Mouse (Mus musculus) duodenum, adult 2 months (tissue): ENCODE data around the gene Dennd6b. TPM values are rescaled to one million over a fixed set of nuclear protein-coding genes. Genes with fewer than 3 reads are reported as not detected.

Experiments
- polyA plus RNA-seq: library from polyadenylated mRNA; depleted of rRNA; stranded (reverse); fragments of >200 nt; gene quantifications from 2 replicates; pipeline ENCODE4 v1.2.3, GENCODE M21; 2012; ENCODE audit warnings: low replicate concordance; rRNA removed

The Dennd6b gene
- polyA plus RNA-seq: 12.6 and 17.4 TPM in 2 replicates

GRCm38 (mm10) chr15:89196313-89196706, at the start of gene Dennd6b:
Dennd6b (minus strand) TSS chr15:89196496.

DNA sequence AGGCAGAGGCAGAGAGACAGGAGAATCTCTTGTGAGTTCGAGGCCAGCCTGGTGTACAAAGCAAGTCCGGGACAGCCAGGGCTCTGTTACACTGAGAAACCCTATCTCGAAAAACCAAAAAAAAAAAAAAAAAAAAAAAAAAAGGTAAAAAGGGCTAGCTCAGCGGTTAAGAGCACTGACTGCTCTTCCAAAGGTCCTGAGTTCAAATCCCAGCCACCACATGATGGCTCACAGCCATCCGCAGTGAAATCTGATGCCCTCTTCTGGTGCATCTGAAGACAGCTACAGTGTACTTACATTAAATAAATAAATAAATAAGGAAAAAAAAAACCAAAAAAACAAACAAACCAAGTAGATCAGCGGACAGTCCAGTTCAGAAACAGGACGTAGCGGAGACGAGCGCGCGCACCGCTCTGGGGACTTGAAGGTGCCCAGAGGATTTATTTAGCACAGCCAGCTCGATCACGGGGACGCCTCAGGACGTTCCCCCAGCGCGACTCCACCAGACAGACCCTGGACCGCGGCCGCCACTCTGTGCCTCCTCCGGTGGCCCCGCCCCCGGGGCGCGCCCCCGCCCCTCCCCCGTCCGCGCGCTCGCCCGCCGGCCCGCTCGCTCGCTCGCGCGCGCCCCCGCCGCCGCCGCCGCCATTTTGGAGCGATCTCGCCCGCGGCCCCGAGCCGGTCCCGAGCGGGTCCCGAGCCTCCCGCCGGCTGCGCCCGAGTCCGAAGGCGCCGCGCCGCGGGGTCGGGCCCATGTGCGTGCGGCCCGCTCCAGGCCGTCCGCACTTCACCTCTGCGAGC, 14.8 kb upstream of the Dennd6b start, which contains the start of gene Ppp6r2:
Gene Ppp6r2, plus strand, starts transcription at position 639 of the 801 bp plus-strand sequence.

DNA sequence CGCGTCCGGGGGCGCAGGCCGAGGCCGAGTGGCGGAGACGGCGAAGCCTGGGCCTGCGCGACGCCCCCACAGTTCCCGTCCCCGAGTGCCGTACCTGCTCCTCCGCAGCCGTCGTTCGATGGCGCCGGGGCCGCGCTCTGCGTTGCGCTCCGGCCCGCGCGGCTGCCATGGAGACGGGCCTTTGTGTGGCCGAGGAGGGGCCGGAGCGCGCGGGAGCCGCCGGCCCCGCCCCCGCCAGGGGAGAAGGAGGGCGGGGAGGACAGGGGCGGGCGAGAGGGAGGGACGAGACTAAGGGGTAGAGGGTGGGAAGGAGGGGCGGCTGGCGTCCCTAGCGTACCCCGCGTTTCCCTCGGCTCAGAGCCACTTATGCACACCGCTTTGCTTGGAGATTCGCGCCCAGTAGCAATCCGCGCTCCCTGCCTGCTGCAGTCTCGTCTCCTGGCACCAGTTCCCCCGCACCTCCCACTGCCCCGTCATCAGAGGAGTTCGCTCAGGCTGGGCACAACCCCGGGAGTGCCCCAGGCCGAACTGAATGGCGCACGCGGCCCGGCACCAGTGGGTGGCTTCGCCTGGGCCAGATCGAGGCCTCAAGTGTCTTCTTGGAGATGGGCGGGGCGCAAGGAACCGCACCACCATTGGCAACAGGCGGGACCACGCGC, 15.6 kb downstream of the Dennd6b start, which contains the start of gene Plxnb2:
Gene Plxnb2, minus strand, starts transcription at position 218 of the 659 bp plus-strand sequence.

DNA sequence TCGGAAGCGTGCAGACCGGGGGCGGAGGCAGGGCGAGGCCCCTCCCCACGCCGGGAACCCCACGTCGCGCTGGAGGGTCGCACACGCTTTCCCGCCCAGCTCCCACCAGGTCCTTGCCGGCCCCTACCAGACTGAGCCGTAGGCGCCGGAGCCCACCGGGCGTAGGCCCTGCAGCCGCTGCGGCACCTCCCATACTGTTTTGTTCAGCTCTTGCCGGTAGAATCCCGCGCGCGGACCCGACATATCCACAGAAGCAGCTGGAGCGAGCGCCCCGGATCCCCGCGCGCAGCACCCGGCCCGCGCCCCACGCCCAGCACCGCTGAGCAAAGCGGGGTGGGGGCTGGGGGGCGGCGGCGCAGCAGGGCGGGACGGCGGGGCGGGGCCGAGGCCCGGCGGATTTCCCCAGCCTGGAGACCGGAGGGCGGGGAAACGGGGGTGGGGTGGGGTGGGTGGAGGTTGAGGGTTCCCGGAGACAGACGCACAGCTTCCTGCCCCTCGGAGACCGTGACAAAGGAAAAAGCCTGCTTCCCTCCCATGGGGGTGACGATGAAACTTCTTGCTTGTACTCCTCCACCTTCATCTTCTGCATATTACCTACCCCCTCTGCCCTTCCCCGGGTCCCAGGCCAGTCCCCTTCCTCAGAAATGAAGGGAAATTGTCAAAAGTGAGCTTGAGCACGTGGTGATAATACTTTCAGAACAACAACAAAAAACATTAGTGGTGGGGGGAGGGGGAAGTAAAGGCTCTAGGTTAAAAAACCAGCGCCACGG, 46.8 kb downstream of the Dennd6b start, which contains the start of gene Mapk11:
Gene Mapk11, minus strand, starts transcription at position 358 of the 770 bp plus-strand sequence.

GRCm38 (mm10) chr15:89140659-89141252, 55.5 kb downstream of the Dennd6b start, which contains the start of gene Mapk12:
Mapk12 (minus strand) TSS chr15:89140703.

Other genes with a start within 250 kb of the Dennd6b start
- gene Ttll8, start 242.1 kb downstream of the Dennd6b start, polyA plus RNA-seq: not detected in 2 replicates
- gene Mlc1, start 217.5 kb downstream of the Dennd6b start, polyA plus RNA-seq: 0.04 TPM in 1 of 2 replicates, not detected in the other
- not detected in 2 replicates for gene Mov10l1, start 213.6 kb downstream of the Dennd6b start, polyA plus RNA-seq
- gene Panx2, start 136.8 kb downstream of the Dennd6b start, polyA plus RNA-seq: 0.23 and 1.4 TPM in 2 replicates
- gene Trabd, start 121.4 kb downstream of the Dennd6b start, polyA plus RNA-seq: 87.4 and 97.4 TPM in 2 replicates
- 42.4 and 57.0 TPM in 2 replicates for gene Selenoo, start 107.4 kb downstream of the Dennd6b start, polyA plus RNA-seq
- 20.9 and 30.5 TPM in 2 replicates for gene Tubgcp6, start 73.4 kb downstream of the Dennd6b start, polyA plus RNA-seq
- 19.2 and 21.0 TPM in 2 replicates for gene Hdac10, start 67.8 kb downstream of the Dennd6b start, polyA plus RNA-seq
- gene Mapk12, start 55.8 kb downstream of the Dennd6b start, polyA plus RNA-seq: 2.6 and 2.9 TPM in 2 replicates
- gene Mapk11, start 46.9 kb downstream of the Dennd6b start, polyA plus RNA-seq: 1.2 and 1.8 TPM in 2 replicates
- 257 and 402 TPM in 2 replicates for gene Plxnb2, start 15.7 kb downstream of the Dennd6b start, polyA plus RNA-seq
- gene Ppp6r2, start 15.1 kb upstream of the Dennd6b start, polyA plus RNA-seq: 252 and 373 TPM in 2 replicates
- 150 and 156 TPM in 2 replicates for gene Sbf1, start 118.8 kb upstream of the Dennd6b start, polyA plus RNA-seq
- gene Adm2, start 126.2 kb upstream of the Dennd6b start, polyA plus RNA-seq: 0.59 and 3.3 TPM in 2 replicates
- 0.21 TPM in 1 of 2 replicates, not detected in the other for gene Miox, start 137.9 kb upstream of the Dennd6b start, polyA plus RNA-seq
- gene Lmf2, start 159.2 kb upstream of the Dennd6b start, polyA plus RNA-seq: 30.4 and 32.4 TPM in 2 replicates
- 97.4 and 142 TPM in 2 replicates for gene Ncaph2, start 159.2 kb upstream of the Dennd6b start, polyA plus RNA-seq
- gene Sco2, start 177.3 kb upstream of the Dennd6b start, polyA plus RNA-seq: 308 and 600 TPM in 2 replicates
- gene Tymp, start 180.5 kb upstream of the Dennd6b start, polyA plus RNA-seq: 99.3 and 259 TPM in 2 replicates
- 108 and 177 TPM in 2 replicates for gene Odf3b, start 182.8 kb upstream of the Dennd6b start, polyA plus RNA-seq
- 2.8 and 3.0 TPM in 2 replicates for gene Klhdc7b, start 188.4 kb upstream of the Dennd6b start, polyA plus RNA-seq
- 0.78 and 1.7 TPM in 2 replicates for gene Syce3, start 214.0 kb upstream of the Dennd6b start, polyA plus RNA-seq
- gene Cpt1b, start 229.4 kb upstream of the Dennd6b start, polyA plus RNA-seq: 2.7 and 2.8 TPM in 2 replicates
- gene C730034F03Rik, start 233.1 kb upstream of the Dennd6b start, polyA plus RNA-seq: 0.21 and 0.41 TPM in 2 replicates
- 5.1 and 5.5 TPM in 2 replicates for gene Gm44502, start 233.2 kb upstream of the Dennd6b start, polyA plus RNA-seq
- gene Chkb, start 233.4 kb upstream of the Dennd6b start, polyA plus RNA-seq: 104 and 155 TPM in 2 replicates